Mouse (Mus musculus) CH12.LX (cell line): ENCODE measurements around the gene Adamtsl5.

Experiments
- CTCF ChIP-seq, 2 experiments: IDR thresholded peaks in 1 of 2; conservative IDR thresholded peaks in 1 of 2; 2 replicates each; pipeline ENCODE4 v1.5.1; 2011 to 2012; ENCODE audit warnings: low read depth in 2 of 2, low read length in 2 of 2, improper control_type of control experiment in 1 of 2, inconsistent platforms in 1 of 2, mild to moderate bottlenecking in 1 of 2, moderate library complexity in 1 of 2
- E2F4 ChIP-seq: IDR thresholded peaks from 2 replicates; pipeline ENCODE4 v1.6.1; 2011; ENCODE audit warnings: low read depth, low read length, improper control_type of control experiment; ENCODE audit not compliant: insufficient replicate concordance
- HCFC1 ChIP-seq: IDR thresholded peaks from 2 replicates; pipeline ENCODE4 v1.6.1; 2012; ENCODE audit warnings: low read depth, mild to moderate bottlenecking, inconsistent platforms, low read length, improper control_type of control experiment
- RCOR1 ChIP-seq: conservative IDR thresholded peaks from 2 replicates; pipeline ENCODE4 v1.6.1; 2012; ENCODE audit warnings: low read depth, mild to moderate bottlenecking, inconsistent platforms, low read length, improper control_type of control experiment
- USF1 ChIP-seq: IDR thresholded peaks from 2 replicates; pipeline ENCODE4 v1.6.1; 2014; ENCODE audit warnings: low read depth, mild to moderate bottlenecking, inconsistent platforms, low read length, improper control_type of control experiment

DNA sequence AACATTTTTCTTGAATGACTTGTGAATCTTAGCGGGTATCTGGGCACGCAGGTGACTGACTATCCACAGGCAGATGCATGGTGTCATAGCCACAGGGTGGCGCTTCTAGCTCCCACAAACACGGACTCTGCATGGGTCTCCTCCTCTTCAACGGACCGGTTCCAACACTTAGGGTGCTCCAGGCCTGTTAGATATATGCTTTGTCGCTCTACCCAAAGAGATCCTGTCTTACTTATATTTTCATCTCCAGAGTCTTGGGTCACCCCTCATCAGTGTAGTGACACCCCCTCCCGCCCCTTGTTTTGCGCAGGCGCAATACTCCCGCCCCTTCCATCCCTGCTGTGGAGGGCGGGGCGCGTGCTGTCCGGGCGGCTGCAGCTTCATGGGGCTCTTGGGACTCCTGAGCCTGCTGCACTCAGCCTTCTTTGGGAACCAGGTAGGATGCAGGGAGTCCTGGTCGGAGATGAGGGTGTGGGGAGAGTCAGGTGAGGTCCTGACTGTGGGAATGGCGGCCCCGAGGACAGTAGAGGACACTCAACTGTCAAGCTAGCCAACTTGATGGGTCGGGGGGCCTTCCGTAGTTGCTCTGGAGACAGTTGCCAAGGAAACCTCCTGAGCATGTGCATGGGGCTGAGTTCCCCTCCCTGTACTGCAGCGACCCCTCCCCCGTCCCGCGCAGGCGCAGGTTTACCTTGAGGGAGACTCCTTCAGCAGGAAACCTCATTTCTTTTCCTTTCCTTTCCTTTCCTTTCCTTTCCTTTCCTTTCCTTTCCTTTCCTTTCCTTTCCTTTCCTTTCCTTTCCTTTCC is 52.4 kb downstream of the Adamtsl5 start, which contains the start of gene Apc2:
- TF ChIP-seq CTCF (conservative IDR thresholded peaks at IDR 0.05 in 1 of 2, IDR thresholded peaks at IDR 0.05 in 1 of 2; ENCODE audit: low read depth in 2 of 2, low read length in 2 of 2) (peak in 1 of 2 experiments; percentile 74; a peak in 2 of 4 replicates), USF1 (no peak), HCFC1 (no peak), RCOR1 (no peak), E2F4 (no peak)
